ENCODE assay signal across 23 mouse cellular contexts in the genomic region with DNA sequence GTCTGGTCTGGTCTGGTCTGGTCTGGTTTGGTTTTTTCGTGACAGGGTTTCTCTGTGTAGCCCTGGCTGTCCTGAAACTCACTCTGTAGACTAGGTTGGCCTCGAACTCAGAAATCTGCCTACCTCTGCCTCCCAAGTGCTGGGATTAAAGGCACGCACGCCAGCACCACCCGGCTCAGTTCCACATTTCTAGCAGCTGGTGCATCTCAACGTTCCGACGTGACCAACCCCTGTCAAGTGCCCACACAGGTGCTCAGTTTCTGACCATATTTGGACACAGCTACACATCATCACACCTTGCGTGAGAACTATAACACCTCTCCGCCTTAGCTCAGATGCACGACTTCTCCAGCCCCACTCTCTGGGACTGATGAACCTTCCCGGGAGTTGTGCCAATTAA.
DNase-seq lines count a peak whose midpoint lies in the region; ATAC-seq and TF ChIP-seq lines count a peak whose summit lies in the region.
"Had no signal": no experiment of that assay in that cellular context is flagged by ENCODE, and none has a peak within 500 bp of the region (broad histone marks: within the 10 kb centered on the region; RNA-seq: fewer than 3 reads in every experiment).

No protein-coding gene starts in this region.

- H3K4me1 ChIP-seq in megakaryocyte, embryonic 14.5 days = no peaks in the 10 kb centered on the region
- no peaks in the 10 kb centered on the region for H3K4me1 ChIP-seq in stomach, embryonic 15.5 days
- H3K4me1 ChIP-seq in stomach, postnatal 0 days (replicated peaks; ENCODE audit: control insufficient read depth, insufficient read depth) = no peaks in the 10 kb centered on the region
- no peaks in the 10 kb centered on the region for H3K4me1 ChIP-seq in forebrain, embryonic 10.5 days
- H3K4me1 ChIP-seq: embryonic facial prominence, embryonic 13.5 days; embryonic facial prominence, embryonic 15.5 days; forebrain, embryonic 13.5 days; forebrain, embryonic 15.5 days had no signal

- no peak overlapping the region for H3K27ac ChIP-seq in stomach, embryonic 15.5 days
- no peak overlapping the region for H3K27ac ChIP-seq in stomach, postnatal 0 days (replicated peaks)
- no peak overlapping the region for H3K27ac ChIP-seq in forebrain, embryonic 10.5 days
- H3K27ac ChIP-seq: embryonic facial prominence, embryonic 13.5 days; embryonic facial prominence, embryonic 15.5 days; forebrain, embryonic 13.5 days; forebrain, embryonic 15.5 days had no signal

- no peak for TF ChIP-seq EP300 in stomach, postnatal 0 days (optimal IDR thresholded peaks at IDR 0.05)

- H3K9ac ChIP-seq in stomach, embryonic 15.5 days = no peak overlapping the region
- no peak overlapping the region for H3K9ac ChIP-seq in stomach, postnatal 0 days (ENCODE audit: low read length)
- H3K9ac ChIP-seq: embryonic facial prominence, embryonic 13.5 days; embryonic facial prominence, embryonic 15.5 days; forebrain, embryonic 13.5 days; forebrain, embryonic 15.5 days; forebrain, postnatal 0 days had no signal

- H3K4me2 ChIP-seq in stomach, embryonic 15.5 days = no peak overlapping the region
- no peak overlapping the region for H3K4me2 ChIP-seq in stomach, postnatal 0 days (replicated peaks; ENCODE audit: low read depth)
- H3K4me2 ChIP-seq: embryonic facial prominence, embryonic 13.5 days; embryonic facial prominence, embryonic 15.5 days; forebrain, embryonic 13.5 days; forebrain, embryonic 15.5 days had no signal

- no peak for ATAC-seq in megakaryocyte, adult 5-6 weeks (ENCODE audit: poor library complexity, severe bottlenecking)
- ATAC-seq in stomach, embryonic 15.5 days (ENCODE audit: insufficient read depth, low FRiP score, low read depth) = 0 out of 2 replicates have a peak, but pooled peaks have one; percentile 14
- ATAC-seq in stomach, postnatal 0 days (ENCODE audit: low FRiP score, low TSS enrichment) = no peak
- ATAC-seq: forebrain, embryonic 13.5 days; forebrain, embryonic 15.5 days; forebrain, postnatal 0 days had no signal

- peaks cover 65% of the 10 kb centered on the region for H3K9me3 ChIP-seq in megakaryocyte, embryonic 14.5 days
- H3K9me3 ChIP-seq in stomach, embryonic 15.5 days = no peaks in the 10 kb centered on the region
- H3K9me3 ChIP-seq in stomach, postnatal 0 days (ENCODE audit: control insufficient read depth, low read length) = no peaks in the 10 kb centered on the region
- no peaks in the 10 kb centered on the region for H3K9me3 ChIP-seq in forebrain, embryonic 10.5 days
- H3K9me3 ChIP-seq: embryonic facial prominence, embryonic 13.5 days; embryonic facial prominence, embryonic 15.5 days; forebrain, embryonic 13.5 days; forebrain, embryonic 15.5 days had no signal

- H3K4me3 ChIP-seq in megakaryocyte, embryonic 14.5 days (replicated peaks) = peak overlapping the region; percentile 42
- no peak overlapping the region for H3K4me3 ChIP-seq in stomach, embryonic 15.5 days (replicated peaks)
- no peak overlapping the region for H3K4me3 ChIP-seq in stomach, postnatal 0 days (ENCODE audit: low read depth, low read length)
- H3K4me3 ChIP-seq in forebrain, embryonic 10.5 days = no peak overlapping the region
- H3K4me3 ChIP-seq: embryonic facial prominence, embryonic 13.5 days; embryonic facial prominence, embryonic 15.5 days; erythroblast, embryonic 14.5 days; forebrain, embryonic 13.5 days; forebrain, embryonic 15.5 days had no signal

- no peak for TF ChIP-seq CTCF in stomach, postnatal 0 days (IDR thresholded peaks at IDR 0.05; ENCODE audit: low read depth)

- no peaks in the 10 kb centered on the region for H3K36me3 ChIP-seq in megakaryocyte, embryonic 14.5 days (replicated peaks; ENCODE audit: low read length)
- no peaks in the 10 kb centered on the region for H3K36me3 ChIP-seq in stomach, embryonic 15.5 days
- H3K36me3 ChIP-seq in stomach, postnatal 0 days (ENCODE audit: control insufficient read depth, insufficient read depth, low read length) = no peaks in the 10 kb centered on the region
- no peaks in the 10 kb centered on the region for H3K36me3 ChIP-seq in forebrain, embryonic 10.5 days (replicated peaks)
- H3K36me3 ChIP-seq: embryonic facial prominence, embryonic 13.5 days; embryonic facial prominence, embryonic 15.5 days; forebrain, embryonic 15.5 days had no signal

- 86% methylated on average over 12 of the region's 12 CpGs for WGBS in stomach, embryonic 15.5 days
- 86% methylated on average over 12 of the region's 12 CpGs for WGBS in stomach, postnatal 0 days
- 95% methylated on average over 12 of the region's 12 CpGs for WGBS in forebrain, embryonic 10.5 days

- no peaks in the 10 kb centered on the region for H3K27me3 ChIP-seq in megakaryocyte, embryonic 14.5 days (replicated peaks)
- no peaks in the 10 kb centered on the region for H3K27me3 ChIP-seq in stomach, embryonic 15.5 days (replicated peaks)
- no peaks in the 10 kb centered on the region for H3K27me3 ChIP-seq in stomach, postnatal 0 days (ENCODE audit: control insufficient read depth, insufficient read depth, low read length)
- H3K27me3 ChIP-seq in forebrain, embryonic 10.5 days (ENCODE audit: poor library complexity, severe bottlenecking) = no peaks in the 10 kb centered on the region
- H3K27me3 ChIP-seq: embryonic facial prominence, embryonic 13.5 days; embryonic facial prominence, embryonic 15.5 days; forebrain, embryonic 13.5 days; forebrain, embryonic 15.5 days had no signal

- peak; percentile 78 for DNase-seq in heart, adult 11 months
- no peak for DNase-seq in heart, adult 8-10 months (ENCODE audit: low spot score)
- DNase-seq in stomach, postnatal 0 days (ENCODE audit: low spot score) = no peak
- no peak for DNase-seq in forebrain, embryonic 10.5 days (ENCODE audit: extremely low spot score, low spot score)
- DNase-seq: adrenal gland, adult 2 months; adrenal gland, postnatal 10 days; adrenal gland, postnatal 25 days; cerebellum, adult 11 months; cerebellum, adult 18-20 months; cerebellum, adult 8-10 months; cerebellum, adult 9-11 months; cerebellum, postnatal 14 days; cerebellum, postnatal 36 days; embryo, embryonic 11 days; forebrain, postnatal 0 days had no signal
